Mouse (Mus musculus) lung, postnatal 0 days (tissue): Measurements from ENCODE around the gene Dgcr8.

Experiments used
- CTCF ChIP-seq: IDR thresholded peaks from 2 replicates; pipeline ENCODE4 v1.5.1; 2016; ENCODE audit warnings: antibody characterized with exemption, mild to moderate bottlenecking
- EP300 ChIP-seq: IDR thresholded peaks from 2 replicates; pipeline ENCODE4 v1.6.1; 2016; ENCODE audit warnings: antibody characterized with exemption, mild to moderate bottlenecking, control low read depth

- TF ChIP-seq CTCF, result no peak
- no peak for TF ChIP-seq EP300
Observed at GRCm38 (mm10) chr16:18321443-18321842, 32.4 kb upstream of the Dgcr8 start.
